Mouse (Mus musculus) ES-E14 (cell line): ENCODE measurements around the gene Fgf10. TPM values are rescaled to one million over a fixed set of nuclear protein-coding genes. Genes with fewer than 3 reads are reported as not detected.

Source experiments
- DNase-seq: peaks from one replicate; pipeline ENCODE4 v3.0.0-alpha.2; 2013; ENCODE audit warnings: low read depth, low spot score
- H3K27ac ChIP-seq: 2 replicates; pipeline ENCODE4 v1.5.1; 2012; ENCODE audit warnings: low read depth, mild to moderate bottlenecking, low read length, moderate library complexity, mixed read lengths; ENCODE audit not compliant: poor library complexity, insufficient read depth, severe bottlenecking
- H3K36me3 ChIP-seq: 2 replicates; pipeline ENCODE4 v1.6.1; 2012; ENCODE audit warnings: mild to moderate bottlenecking, low read length, moderate library complexity, mixed read lengths; ENCODE audit not compliant: control insufficient read depth, poor library complexity, insufficient read depth, severe bottlenecking
- H3K4me1 ChIP-seq, 2 experiments: fragments of 150-350 bp in 1 of 2; sonication (generic) in 1 of 2; 2 replicates each; pipeline ENCODE4 v1.6.1; 2012; ENCODE audit warnings: low read length in 2 of 2, mild to moderate bottlenecking in 1 of 2, mixed read lengths in 1 of 2; ENCODE audit not compliant: control insufficient read depth in 2 of 2, insufficient read depth in 2 of 2, poor library complexity in 1 of 2
- H3K4me3 ChIP-seq, 2 experiments: fragments of 150-350 bp in 1 of 2; sonication (generic) in 1 of 2; 2 replicates each; pipeline ENCODE4 v1.5.1; 2012; ENCODE audit warnings: low read length in 2 of 2, low read depth in 1 of 2, mild to moderate bottlenecking in 1 of 2, mixed read lengths in 1 of 2; ENCODE audit not compliant: insufficient read depth in 1 of 2, poor library complexity in 1 of 2, severe bottlenecking in 1 of 2
- H3K9ac ChIP-seq: 2 replicates; pipeline ENCODE4 v1.6.1; 2012; ENCODE audit warnings: low read depth, mild to moderate bottlenecking, low read length, mixed read lengths; ENCODE audit not compliant: poor library complexity, insufficient read depth, severe bottlenecking
- H3K9me3 ChIP-seq: fragments of 150-350 bp; sonication (generic); 2 replicates; pipeline ENCODE4 v1.6.1; 2012; ENCODE audit warnings: low read depth, mild to moderate bottlenecking, low read length; ENCODE audit not compliant: control insufficient read depth, insufficient read depth
- CHD2 ChIP-seq: IDR thresholded peaks from 2 replicates; pipeline ENCODE4 v1.6.1; 2014; ENCODE audit warnings: mild to moderate bottlenecking, low read depth, low read length, inconsistent platforms
- HCFC1 ChIP-seq: IDR thresholded peaks from 2 replicates; pipeline ENCODE4 v1.6.1; 2012; ENCODE audit warnings: low read length, inconsistent platforms, borderline replicate concordance; ENCODE audit not compliant: insufficient read depth
- MAFK ChIP-seq: IDR thresholded peaks from 2 replicates; pipeline ENCODE4 v1.6.1; 2014; ENCODE audit warnings: mild to moderate bottlenecking, low read depth, low read length, inconsistent platforms; ENCODE audit not compliant: insufficient read depth
- ZC3H11A ChIP-seq: IDR thresholded peaks from 2 replicates; pipeline ENCODE4 v1.6.1; 2012; ENCODE audit warnings: low read depth, mild to moderate bottlenecking, inconsistent platforms, low read length, borderline replicate concordance
- ZNF384 ChIP-seq: IDR thresholded peaks from 2 replicates; pipeline ENCODE4 v1.6.1; 2012; ENCODE audit warnings: low read depth, low read length, inconsistent platforms
- in situ Hi-C, 2 experiments: fragments of 600-800 bp; cut with MboI; formaldehyde crosslinking; loops; one replicate each; pipeline ENCODE4 v1.15.1; 2025; ENCODE audit warnings: low sequenced_read_pairs in 2 of 2, inconsistent platforms in 1 of 2; ENCODE audit not compliant: unreplicated experiment in 2 of 2
- total RNA-seq: library from RNA; depleted of rRNA; stranded (reverse); fragments of 300-350 nt; gene quantifications from 2 replicates; pipeline ENCODE4 v1.2.3, GENCODE M21; 2012

The Fgf10 gene
- total RNA-seq, 1 experiment, result 1.7 TPM

GRCm38 (mm10) chr13:118775148-118775547, 105.6 kb downstream of the Fgf10 start:
- DNase-seq, result peak; percentile 6
- Histone ChIP-seq H3K36me3 (no peaks in the 10 kb centered on the region), H3K27ac (no peak overlapping the region), H3K9ac (no peak overlapping the region), H3K4me3 (no peak overlapping the region), H3K9me3 (no peaks in the 10 kb centered on the region), H3K4me1 (peaks cover 2 to 6% of the 10 kb centered on the region in 2 experiments; a peak in 1 of 4 replicates)
- TF ChIP-seq CHD2, result no peak
- no peak for TF ChIP-seq ZNF384
- TF ChIP-seq MAFK, result no peak
- no peak for TF ChIP-seq ZC3H11A
- no peak for TF ChIP-seq HCFC1
- in situ Hi-C loops, result no loop called here

- peaks cover 2 to 6% of the 10 kb centered on the region in 2 experiments; a peak in 1 of 4 replicates for H3K4me1 ChIP-seq
- H3K4me3 ChIP-seq, result no peak overlapping the region
- no peak overlapping the region for H3K9ac ChIP-seq
- H3K9me3 ChIP-seq, result no peaks in the 10 kb centered on the region
- DNase-seq, result no peak
- H3K27ac ChIP-seq, result no peak overlapping the region
- no peaks in the 10 kb centered on the region for H3K36me3 ChIP-seq
- TF ChIP-seq HCFC1, result no peak
- no peak for TF ChIP-seq ZNF384
- no peak for TF ChIP-seq MAFK
- TF ChIP-seq CHD2, result no peak
- TF ChIP-seq ZC3H11A, result no peak
- in situ Hi-C loops, result no loop called here
Observed at GRCm38 (mm10) chr13:118779161-118779560, 109.6 kb downstream of the Fgf10 start.

- Histone ChIP-seq H3K27ac (no peak overlapping the region), H3K4me1 (no peaks in the 10 kb centered on the region), H3K4me3 (no peak overlapping the region), H3K36me3 (no peaks in the 10 kb centered on the region), H3K9me3 (no peaks in the 10 kb centered on the region), H3K9ac (no peak overlapping the region)
- DNase-seq, result no peak
- in situ Hi-C loops, result no loop called here
- no peak for TF ChIP-seq ZNF384
- no peak for TF ChIP-seq CHD2
- TF ChIP-seq MAFK, result no peak
- TF ChIP-seq HCFC1, result no peak
- TF ChIP-seq ZC3H11A, result no peak
Observed at GRCm38 (mm10) chr13:118791753-118792152, 122.2 kb downstream of the Fgf10 start.

GRCm38 (mm10) chr13:118792198-118792597, 122.6 kb downstream of the Fgf10 start:
- in situ Hi-C loops, result no loop called here
- H3K9me3 ChIP-seq, result no peaks in the 10 kb centered on the region
- DNase-seq, result no peak
- no peak overlapping the region for H3K9ac ChIP-seq
- TF ChIP-seq HCFC1 (no peak), ZNF384 (no peak), ZC3H11A (no peak), MAFK (no peak), CHD2 (no peak)
- no peaks in the 10 kb centered on the region for H3K36me3 ChIP-seq
- H3K27ac ChIP-seq, result no peak overlapping the region
- H3K4me1 ChIP-seq, result no peaks in the 10 kb centered on the region
- H3K4me3 ChIP-seq, result no peak overlapping the region

GRCm38 (mm10) chr13:118800176-118800575, 130.6 kb downstream of the Fgf10 start:
- TF ChIP-seq ZC3H11A (no peak), HCFC1 (no peak), MAFK (no peak), ZNF384 (no peak), CHD2 (no peak)
- Histone ChIP-seq H3K9me3 (no peaks in the 10 kb centered on the region), H3K4me3 (no peak overlapping the region), H3K36me3 (no peaks in the 10 kb centered on the region), H3K4me1 (no peaks in the 10 kb centered on the region), H3K27ac (no peak overlapping the region), H3K9ac (no peak overlapping the region)
- in situ Hi-C loops, result no loop called here
- DNase-seq, result no peak
